Mouse (Mus musculus) spleen, postnatal 4 days (tissue): ENCODE measurements around the gene Napsa.

Experiments used
- DNase-seq, 2 experiments: peaks; one replicate each; pipeline ENCODE4 v3.0.0; 2022; ENCODE audit warnings: low spot score in 2 of 2

Napsa gene

GRCm38 (mm10) chr7:44596051-44596450 is 23.9 kb downstream of the Napsa start:
- DNase-seq: no peak

GRCm38 (mm10) chr7:44596996-44597538 is 24.9 kb downstream of the Napsa start:
- DNase-seq: no peak

GRCm38 (mm10) chr7:44597666-44598065 is 25.5 kb downstream of the Napsa start:
- DNase-seq: no peak

GRCm38 (mm10) chr7:44598336-44598735 is 26.2 kb downstream of the Napsa start:
- no peak for DNase-seq

GRCm38 (mm10) chr7:44600691-44601262 is 28.6 kb downstream of the Napsa start:
- DNase-seq: no peak

GRCm38 (mm10) chr7:44601646-44602045 is 29.5 kb downstream of the Napsa start:
- DNase-seq: no peak

- DNase-seq: no peak
These were observed 30.3 kb downstream of the Napsa start for GRCm38 (mm10) chr7:44602443-44602842.

GRCm38 (mm10) chr7:44603186-44603855 is 31.1 kb downstream of the Napsa start:
- no peak for DNase-seq

- DNase-seq: no peak
These were observed 32.0 kb downstream of the Napsa start for GRCm38 (mm10) chr7:44604139-44604606.

GRCm38 (mm10) chr7:44604619-44605018 is 32.4 kb downstream of the Napsa start:
- no peak for DNase-seq

GRCm38 (mm10) chr7:44605436-44605835 is 33.3 kb downstream of the Napsa start:
- no peak for DNase-seq

- no peak for DNase-seq
These were observed 34.2 kb downstream of the Napsa start for GRCm38 (mm10) chr7:44606171-44606901.

- no peak for DNase-seq
These were observed 40.0 kb downstream of the Napsa start for GRCm38 (mm10) chr7:44612192-44612591.

- DNase-seq: no peak
These were observed 42.0 kb downstream of the Napsa start for GRCm38 (mm10) chr7:44614041-44614688.

- no peak for DNase-seq
These were observed 43.1 kb downstream of the Napsa start for GRCm38 (mm10) chr7:44615309-44615708.

GRCm38 (mm10) chr7:44615987-44616386 is 43.8 kb downstream of the Napsa start:
- DNase-seq: no peak

- no peak for DNase-seq
These were observed 44.9 kb downstream of the Napsa start for GRCm38 (mm10) chr7:44617059-44617458.

GRCm38 (mm10) chr7:44623714-44624542 is 51.7 kb downstream of the Napsa start:
- DNase-seq: no peak

- DNase-seq: no peak
These were observed 52.3 kb downstream of the Napsa start for GRCm38 (mm10) chr7:44624543-44624826.

- no peak for DNase-seq
These were observed 52.6 kb downstream of the Napsa start for GRCm38 (mm10) chr7:44624828-44625227.
